Mouse (Mus musculus): ENCODE results near the gene Klhdc8a. TPM values are rescaled to one million over a fixed set of nuclear protein-coding genes. Genes with fewer than 3 reads are reported as not detected.

Gene Klhdc8a
- polyA plus RNA-seq, 1 experiment from 2014 or later = 0.19 TPM

DNA sequence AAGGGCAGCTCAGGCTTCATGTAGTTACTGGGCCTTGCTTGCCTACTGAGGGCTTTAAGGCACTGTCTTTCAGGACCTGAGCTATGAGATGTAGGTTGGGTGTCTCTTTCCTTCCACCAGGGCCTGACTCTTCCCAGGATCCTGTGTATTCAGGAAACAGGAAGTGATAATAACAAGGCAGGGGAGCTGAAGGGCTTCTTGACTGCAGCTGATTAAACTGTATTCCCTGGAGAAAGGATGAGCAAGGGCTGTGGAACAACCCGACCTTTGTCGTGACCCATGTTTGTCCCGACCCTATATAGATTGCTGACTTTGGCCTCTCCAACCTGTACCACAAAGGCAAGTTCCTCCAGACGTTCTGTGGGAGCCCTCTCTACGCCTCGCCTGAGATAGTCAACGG lies 31.2 kb downstream of the Klhdc8a start:
- Histone ChIP-seq H3K4me3 (ENCODE audit: low read depth, low read length) (no peak overlapping the region), H3K9me3 (ENCODE audit: control insufficient read depth, low read length) (no peaks in the 10 kb centered on the region), H3K36me3 (ENCODE audit: control insufficient read depth, insufficient read depth, low read length) (no peaks in the 10 kb centered on the region), H3K4me2 (ENCODE audit: low read length) (no peak overlapping the region), H3K4me1 (replicated peaks; ENCODE audit: control insufficient read depth, insufficient read depth, low read length) (peaks cover 15% of the 10 kb centered on the region), H3K27ac (ENCODE audit: low read depth) (no peak overlapping the region), H3K27me3 (replicated peaks; ENCODE audit: control insufficient read depth, insufficient read depth, low read length) (no peaks in the 10 kb centered on the region), H3K9ac (ENCODE audit: low read length) (no peak overlapping the region)
- no peak for DNase-seq (ENCODE audit: low spot score)
- 87% methylated on average over 7 of the region's 7 CpGs for WGBS
- no peak for ATAC-seq (replicated peaks; ENCODE audit: low FRiP score, low TSS enrichment, low read depth)

DNA sequence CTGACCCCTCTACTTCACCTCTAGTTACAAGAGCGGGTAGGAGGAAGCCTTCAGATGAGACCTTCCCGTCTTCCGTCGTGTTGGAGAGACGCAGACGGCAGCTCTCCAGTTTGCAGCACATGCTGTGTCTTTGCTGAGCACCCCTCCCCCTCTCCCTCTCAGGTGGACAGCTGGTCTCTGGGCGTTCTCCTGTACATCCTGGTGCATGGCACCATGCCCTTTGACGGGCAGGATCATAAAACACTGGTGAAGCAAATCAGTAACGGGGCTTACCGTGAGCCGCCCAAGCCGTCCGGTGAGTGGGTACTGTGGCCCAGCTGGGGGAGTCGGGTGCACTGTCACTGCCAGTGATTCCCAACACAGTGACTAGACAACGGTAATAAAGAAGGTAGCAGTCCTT lies 32.0 kb downstream of the Klhdc8a start:
- no peak overlapping the region for H3K4me2 ChIP-seq (ENCODE audit: low read length)
- ATAC-seq (replicated peaks; ENCODE audit: low FRiP score, low TSS enrichment, low read depth) (no peak), DNase-seq (ENCODE audit: low spot score) (no peak)
- peaks cover 20% of the 10 kb centered on the region for H3K4me1 ChIP-seq (replicated peaks; ENCODE audit: control insufficient read depth, insufficient read depth, low read length)
- no peak overlapping the region for H3K4me3 ChIP-seq (ENCODE audit: low read depth, low read length)
- 85% methylated on average over 15 of the region's 15 CpGs for WGBS
- H3K9me3 ChIP-seq (ENCODE audit: control insufficient read depth, low read length) = no peaks in the 10 kb centered on the region
- H3K27me3 ChIP-seq (replicated peaks; ENCODE audit: control insufficient read depth, insufficient read depth, low read length) = no peaks in the 10 kb centered on the region
- no peaks in the 10 kb centered on the region for H3K36me3 ChIP-seq (ENCODE audit: control insufficient read depth, insufficient read depth, low read length)
- H3K9ac ChIP-seq (ENCODE audit: low read length) = no peak overlapping the region
- no peak overlapping the region for H3K27ac ChIP-seq (ENCODE audit: low read depth)

DNA sequence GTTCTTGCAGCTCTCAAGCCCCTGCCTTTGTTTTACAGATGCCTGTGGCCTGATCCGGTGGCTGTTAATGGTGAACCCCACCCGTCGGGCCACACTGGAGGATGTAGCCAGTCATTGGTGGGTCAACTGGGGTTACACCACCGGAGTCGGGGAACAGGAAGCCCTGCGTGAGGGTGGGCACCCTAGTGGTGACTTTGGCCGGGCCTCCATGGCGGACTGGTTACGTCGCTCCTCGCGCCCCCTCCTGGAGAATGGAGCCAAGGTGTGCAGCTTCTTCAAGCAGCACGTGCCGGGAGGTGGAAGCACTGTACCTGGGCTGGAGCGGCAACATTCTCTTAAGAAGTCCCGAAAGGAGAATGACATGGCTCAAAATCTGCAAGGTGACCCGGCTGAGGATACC lies 32.9 kb downstream of the Klhdc8a start:
- 84% methylated on average over 17 of the region's 17 CpGs for WGBS
- ATAC-seq (replicated peaks; ENCODE audit: low FRiP score, low TSS enrichment, low read depth) (no peak), DNase-seq (ENCODE audit: low spot score) (no peak)
- Histone ChIP-seq H3K27me3 (replicated peaks; ENCODE audit: control insufficient read depth, insufficient read depth, low read length) (no peaks in the 10 kb centered on the region), H3K4me3 (ENCODE audit: low read depth, low read length) (no peak overlapping the region), H3K36me3 (ENCODE audit: control insufficient read depth, insufficient read depth, low read length) (no peaks in the 10 kb centered on the region), H3K4me1 (replicated peaks; ENCODE audit: control insufficient read depth, insufficient read depth, low read length) (peaks cover 20% of the 10 kb centered on the region), H3K27ac (ENCODE audit: low read depth) (no peak overlapping the region), H3K9ac (ENCODE audit: low read length) (no peak overlapping the region), H3K4me2 (ENCODE audit: low read length) (no peak overlapping the region), H3K9me3 (ENCODE audit: control insufficient read depth, low read length) (no peaks in the 10 kb centered on the region)

DNA sequence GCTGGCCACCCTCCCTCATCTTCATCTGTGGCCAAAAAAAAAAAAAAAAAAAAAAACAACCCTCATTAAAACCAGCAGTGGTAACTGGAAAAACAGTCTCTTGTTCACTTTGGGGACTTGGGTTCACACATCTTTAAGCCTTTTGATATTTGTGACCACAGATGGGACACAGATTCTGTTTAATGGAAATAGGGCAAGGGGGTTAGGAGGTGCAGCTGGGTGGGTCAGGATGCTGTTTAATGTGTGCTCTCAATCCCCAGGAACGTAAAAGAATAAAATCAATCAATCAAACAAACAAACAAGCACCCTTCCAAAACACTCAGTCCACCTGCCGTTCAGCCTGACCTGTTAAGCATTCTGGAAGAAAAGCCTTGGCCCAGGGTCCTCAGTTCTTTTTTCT lies 34.8 kb downstream of the Klhdc8a start:
- WGBS = 8% methylated on average over 2 of the region's 2 CpGs
- ATAC-seq (replicated peaks; ENCODE audit: low FRiP score, low TSS enrichment, low read depth) (no peak), DNase-seq (ENCODE audit: low spot score) (no peak)
- Histone ChIP-seq H3K4me2 (ENCODE audit: low read length) (0 out of 2 replicates have a peak overlapping the region, but pooled peaks have one; percentile 2), H3K36me3 (ENCODE audit: control insufficient read depth, insufficient read depth, low read length) (no peaks in the 10 kb centered on the region), H3K27me3 (replicated peaks; ENCODE audit: control insufficient read depth, insufficient read depth, low read length) (no peaks in the 10 kb centered on the region), H3K27ac (ENCODE audit: low read depth) (no peak overlapping the region), H3K4me3 (ENCODE audit: low read depth, low read length) (no peak overlapping the region), H3K4me1 (replicated peaks; ENCODE audit: control insufficient read depth, insufficient read depth, low read length) (peaks cover 22% of the 10 kb centered on the region), H3K9me3 (ENCODE audit: control insufficient read depth, low read length) (no peaks in the 10 kb centered on the region), H3K9ac (ENCODE audit: low read length) (no peak overlapping the region)

DNA sequence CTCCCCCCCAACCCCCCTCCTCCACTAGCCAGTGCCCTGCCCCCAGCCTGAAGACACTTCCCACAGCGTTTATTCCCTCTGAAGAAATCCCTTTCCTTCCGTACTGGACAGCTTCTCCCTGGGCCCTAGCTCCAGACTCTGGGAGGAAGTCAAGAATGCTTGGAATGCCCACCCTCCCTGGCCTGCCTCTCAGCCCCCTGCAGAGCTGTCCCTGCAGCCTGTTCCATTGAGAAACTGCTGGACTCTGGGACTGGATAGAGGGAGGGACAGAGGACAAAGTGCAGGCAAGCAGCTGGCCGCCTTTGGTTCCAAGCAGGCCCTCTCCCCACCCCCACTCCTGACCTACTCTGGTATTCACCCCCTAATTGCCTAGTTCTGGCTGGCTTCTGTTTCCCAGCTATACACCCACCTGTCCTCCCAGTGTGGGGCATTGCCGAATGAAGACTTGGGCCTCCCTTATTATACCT lies 35.3 kb downstream of the Klhdc8a start:
- Histone ChIP-seq H3K27ac (ENCODE audit: low read depth) (0 out of 2 replicates have a peak overlapping the region, but pooled peaks have one; percentile 0), H3K4me2 (ENCODE audit: low read length) (0 out of 2 replicates have a peak overlapping the region, but pooled peaks have one; percentile 2), H3K36me3 (ENCODE audit: control insufficient read depth, insufficient read depth, low read length) (no peaks in the 10 kb centered on the region), H3K9ac (ENCODE audit: low read length) (no peak overlapping the region), H3K4me1 (replicated peaks; ENCODE audit: control insufficient read depth, insufficient read depth, low read length) (peaks cover 22% of the 10 kb centered on the region), H3K27me3 (replicated peaks; ENCODE audit: control insufficient read depth, insufficient read depth, low read length) (no peaks in the 10 kb centered on the region), H3K9me3 (ENCODE audit: control insufficient read depth, low read length) (no peaks in the 10 kb centered on the region), H3K4me3 (ENCODE audit: low read depth, low read length) (no peak overlapping the region)
- peak; percentile 72 for DNase-seq (ENCODE audit: low spot score)
- 1% methylated on average over 4 of the region's 4 CpGs for WGBS
- ATAC-seq (replicated peaks; ENCODE audit: low FRiP score, low TSS enrichment, low read depth) = peak; percentile 86

DNA sequence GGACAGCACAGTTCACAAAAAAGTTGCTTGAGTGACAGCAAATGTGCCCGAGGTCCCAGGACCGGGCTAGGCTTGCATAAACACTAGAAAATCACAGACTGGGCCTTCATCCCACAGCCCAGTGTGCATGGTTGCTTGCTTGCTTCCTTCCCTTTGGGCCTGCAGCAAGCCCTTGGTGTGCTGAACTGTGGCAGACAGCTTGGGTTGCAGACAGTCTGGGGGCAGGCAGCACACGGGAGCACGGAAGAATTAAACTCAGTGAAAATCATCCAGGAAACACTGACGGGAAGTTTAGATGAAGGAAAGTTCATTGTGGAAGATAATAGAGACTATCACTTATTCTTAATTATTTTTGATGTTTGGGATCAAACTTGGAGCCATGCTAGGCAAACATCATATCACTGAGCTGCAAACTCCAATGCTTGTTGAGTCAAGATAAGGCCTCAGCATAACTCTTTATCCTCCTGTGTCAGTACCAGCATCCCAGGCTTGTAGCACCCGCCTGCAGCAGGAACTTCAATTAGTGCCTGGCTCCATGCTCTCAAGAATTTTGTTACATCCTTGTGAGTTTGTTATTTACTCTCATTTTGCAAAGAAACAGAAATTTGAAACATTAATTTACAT lies 35.9 kb downstream of the Klhdc8a start:
- no peak for ATAC-seq (replicated peaks; ENCODE audit: low FRiP score, low TSS enrichment, low read depth)
- DNase-seq (ENCODE audit: low spot score) = no peak
- Histone ChIP-seq H3K36me3 (ENCODE audit: control insufficient read depth, insufficient read depth, low read length) (no peaks in the 10 kb centered on the region), H3K4me1 (replicated peaks; ENCODE audit: control insufficient read depth, insufficient read depth, low read length) (peaks cover 22% of the 10 kb centered on the region), H3K9ac (ENCODE audit: low read length) (no peak overlapping the region), H3K27me3 (replicated peaks; ENCODE audit: control insufficient read depth, insufficient read depth, low read length) (no peaks in the 10 kb centered on the region), H3K4me3 (ENCODE audit: low read depth, low read length) (no peak overlapping the region), H3K27ac (ENCODE audit: low read depth) (0 out of 2 replicates have a peak overlapping the region, but pooled peaks have one; percentile 0), H3K4me2 (ENCODE audit: low read length) (no peak overlapping the region), H3K9me3 (ENCODE audit: control insufficient read depth, low read length) (no peaks in the 10 kb centered on the region)
- 26% methylated on average over 6 of the region's 6 CpGs for WGBS

DNA sequence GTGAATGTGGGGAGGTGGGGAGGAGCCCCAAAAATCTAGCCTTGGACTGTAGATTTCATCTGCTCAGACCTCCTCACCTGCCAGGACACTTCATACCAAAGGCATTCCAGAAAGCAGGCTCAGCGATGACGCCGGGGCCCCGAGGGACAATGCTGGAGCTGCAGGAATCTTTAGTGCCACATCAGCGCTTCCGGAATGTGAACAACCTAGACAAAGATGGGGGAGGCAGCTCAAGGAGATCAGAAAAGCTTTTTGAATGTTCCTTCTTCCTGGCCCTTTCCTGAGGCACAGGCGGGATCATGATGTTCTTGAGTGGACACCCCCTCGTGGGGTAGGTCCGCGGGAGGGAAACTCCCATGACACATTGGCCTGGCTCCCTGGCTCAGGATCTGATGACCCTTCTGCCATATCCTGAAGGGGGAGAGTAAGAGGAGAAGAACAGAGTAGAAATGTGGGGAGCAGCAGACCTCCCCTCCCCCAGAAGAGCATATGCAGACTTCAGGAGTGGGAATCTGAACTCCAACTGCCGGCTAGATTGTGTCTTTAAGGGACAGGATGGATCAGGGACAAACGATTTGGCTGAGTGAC lies 37.0 kb downstream of the Klhdc8a start:
- Histone ChIP-seq H3K27me3 (replicated peaks; ENCODE audit: control insufficient read depth, insufficient read depth, low read length) (no peaks in the 10 kb centered on the region), H3K27ac (ENCODE audit: low read depth) (no peak overlapping the region), H3K4me3 (ENCODE audit: low read depth, low read length) (no peak overlapping the region), H3K4me1 (replicated peaks; ENCODE audit: control insufficient read depth, insufficient read depth, low read length) (peaks cover 22% of the 10 kb centered on the region), H3K36me3 (ENCODE audit: control insufficient read depth, insufficient read depth, low read length) (no peaks in the 10 kb centered on the region), H3K9me3 (ENCODE audit: control insufficient read depth, low read length) (no peaks in the 10 kb centered on the region), H3K4me2 (ENCODE audit: low read length) (no peak overlapping the region), H3K9ac (ENCODE audit: low read length) (no peak overlapping the region)
- DNase-seq (ENCODE audit: low spot score) (no peak), ATAC-seq (replicated peaks; ENCODE audit: low FRiP score, low TSS enrichment, low read depth) (no peak)
- 55% methylated on average over 12 of the region's 12 CpGs for WGBS

DNA sequence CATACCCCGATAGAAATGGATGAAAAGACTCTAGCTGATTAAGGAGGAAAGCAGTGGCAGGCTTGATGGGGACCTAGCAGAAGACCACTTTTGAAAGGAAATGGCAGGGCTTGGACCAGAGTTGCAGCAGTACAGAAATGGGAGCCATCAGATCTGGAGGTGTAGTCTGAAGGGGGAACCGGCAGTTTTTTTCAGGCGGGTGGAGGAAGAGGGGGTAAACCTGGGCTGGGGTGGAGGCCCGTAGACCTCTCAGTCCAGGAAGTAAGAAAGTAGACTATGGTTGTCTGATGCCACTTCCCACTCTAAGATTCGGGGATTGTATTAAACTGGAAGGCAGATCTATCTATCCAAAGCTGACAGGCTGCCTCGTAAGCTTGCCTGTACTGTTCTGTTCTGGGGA lies 38.5 kb downstream of the Klhdc8a start:
- H3K4me3 ChIP-seq (ENCODE audit: low read depth, low read length) = no peak overlapping the region
- ATAC-seq (replicated peaks; ENCODE audit: low FRiP score, low TSS enrichment, low read depth) (no peak), DNase-seq (ENCODE audit: low spot score) (no peak)
- H3K27me3 ChIP-seq (replicated peaks; ENCODE audit: control insufficient read depth, insufficient read depth, low read length) = no peaks in the 10 kb centered on the region
- H3K27ac ChIP-seq (ENCODE audit: low read depth) = no peak overlapping the region
- peaks cover 22% of the 10 kb centered on the region for H3K4me1 ChIP-seq (replicated peaks; ENCODE audit: control insufficient read depth, insufficient read depth, low read length)
- 67% methylated on average over 6 of the region's 6 CpGs for WGBS
- H3K36me3 ChIP-seq (ENCODE audit: control insufficient read depth, insufficient read depth, low read length) = no peaks in the 10 kb centered on the region
- no peak overlapping the region for H3K4me2 ChIP-seq (ENCODE audit: low read length)
- no peak overlapping the region for H3K9ac ChIP-seq (ENCODE audit: low read length)
- H3K9me3 ChIP-seq (ENCODE audit: control insufficient read depth, low read length) = no peaks in the 10 kb centered on the region
